Mouse (Mus musculus): ENCODE data around the gene Tesc. TPM values are rescaled to one million over a fixed set of nuclear protein-coding genes. Genes with fewer than 3 reads are reported as not detected.

The Tesc gene
- total and polyA plus RNA-seq, 2 experiments from 2014 or later, result 17.6 to 20.7 TPM

- Histone ChIP-seq H3K9ac (replicated peaks; ENCODE audit: low read depth, low read length) (no peak overlapping the region), H3K4me3 (ENCODE audit: low read depth, low read length) (no peak overlapping the region), H3K9me3 (replicated peaks; ENCODE audit: control insufficient read depth, low read length) (no peaks in the 10 kb centered on the region), H3K27ac (ENCODE audit: low read depth) (no peak overlapping the region; the same call in 1 of the 2 replicates), H3K27me3 (ENCODE audit: control insufficient read depth, insufficient read depth, low read length) (no peaks in the 10 kb centered on the region), H3K4me1 (ENCODE audit: control insufficient read depth, insufficient read depth) (peaks cover 19% of the 10 kb centered on the region), H3K4me2 (ENCODE audit: low read depth, low read length) (no peak overlapping the region), H3K36me3 (replicated peaks; ENCODE audit: control insufficient read depth, insufficient read depth, low read length) (peaks cover 11% of the 10 kb centered on the region)
- no peak for TF ChIP-seq CTCF (IDR thresholded peaks at IDR 0.05; ENCODE audit: low read depth)
- no peak for TF ChIP-seq EP300 (IDR thresholded peaks at IDR 0.05; ENCODE audit: low read depth)
- ATAC-seq (ENCODE audit: insufficient read depth, low read depth) (no peak), DNase-seq (ENCODE audit: low spot score) (no peak)
- 34% methylated on average over 10 of the region's 10 CpGs for WGBS
These were observed 56.7 kb downstream of the Tesc start for GRCm38 (mm10) chr5:118084171-118084727.

DNA sequence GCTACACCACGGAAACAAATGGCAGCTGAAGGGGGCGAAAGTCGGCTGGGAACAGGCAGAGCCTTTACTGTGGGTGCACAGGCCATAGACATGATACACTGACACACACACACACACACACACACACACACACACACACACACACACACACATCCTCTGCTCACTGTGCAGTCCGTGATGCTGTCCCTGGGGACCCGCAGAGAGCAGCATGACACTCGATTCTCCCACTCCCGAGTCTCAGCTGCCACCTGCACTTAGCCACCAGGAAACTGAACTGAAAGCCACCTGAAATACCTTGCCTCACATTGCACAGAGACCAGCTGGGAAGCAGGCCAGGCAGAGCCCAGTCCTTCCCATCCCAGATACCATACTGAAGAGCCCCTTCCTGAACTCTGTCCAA lies 57.8 kb downstream of the Tesc start:
- no peak for ATAC-seq (ENCODE audit: insufficient read depth, low read depth)
- Histone ChIP-seq H3K4me1 (ENCODE audit: control insufficient read depth, insufficient read depth) (peaks cover 29% of the 10 kb centered on the region), H3K4me3 (ENCODE audit: low read depth, low read length) (no peak overlapping the region), H3K27me3 (ENCODE audit: control insufficient read depth, insufficient read depth, low read length) (no peaks in the 10 kb centered on the region), H3K27ac (ENCODE audit: low read depth) (no peak overlapping the region), H3K4me2 (ENCODE audit: low read depth, low read length) (no peak overlapping the region), H3K36me3 (replicated peaks; ENCODE audit: control insufficient read depth, insufficient read depth, low read length) (peaks cover 17% of the 10 kb centered on the region; the same call in 1 of the 2 replicates), H3K9me3 (replicated peaks; ENCODE audit: control insufficient read depth, low read length) (no peaks in the 10 kb centered on the region), H3K9ac (replicated peaks; ENCODE audit: low read depth, low read length) (no peak overlapping the region)
- DNase-seq (ENCODE audit: low spot score), result no peak
- TF ChIP-seq CTCF (IDR thresholded peaks at IDR 0.05; ENCODE audit: low read depth), result no peak
- TF ChIP-seq EP300 (IDR thresholded peaks at IDR 0.05; ENCODE audit: low read depth), result no peak
- WGBS, result 58% methylated on average over 7 of the region's 7 CpGs

DNA sequence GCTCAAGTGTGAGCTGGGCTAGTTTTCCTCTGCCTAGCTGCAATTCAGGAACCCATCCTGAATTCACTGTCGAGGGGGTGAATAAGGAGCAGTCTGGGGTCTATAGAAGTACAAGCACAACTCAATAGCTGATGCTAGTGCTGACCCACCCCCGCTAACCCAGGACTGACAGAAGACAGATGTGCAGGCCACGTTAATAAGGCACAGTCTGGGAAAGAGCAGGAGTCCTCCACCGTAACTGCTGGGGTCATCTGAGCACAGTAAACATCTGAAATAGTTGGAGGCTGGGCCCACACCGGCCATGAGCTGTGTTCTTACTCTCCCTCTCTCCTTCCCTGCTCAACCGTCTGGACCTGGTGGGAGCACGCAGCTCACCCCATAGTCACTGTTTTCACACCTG lies 59.4 kb downstream of the Tesc start:
- TF ChIP-seq CTCF (IDR thresholded peaks at IDR 0.05; ENCODE audit: low read depth) (no peak), EP300 (IDR thresholded peaks at IDR 0.05; ENCODE audit: low read depth) (no peak)
- no peaks in the 10 kb centered on the region for H3K27me3 ChIP-seq (ENCODE audit: control insufficient read depth, insufficient read depth, low read length)
- ATAC-seq (ENCODE audit: insufficient read depth, low read depth) (no peak), DNase-seq (ENCODE audit: low spot score) (no peak)
- H3K9ac ChIP-seq (replicated peaks; ENCODE audit: low read depth, low read length), result no peak overlapping the region
- H3K27ac ChIP-seq (ENCODE audit: low read depth), result no peak overlapping the region
- peaks cover 30% of the 10 kb centered on the region for H3K4me1 ChIP-seq (ENCODE audit: control insufficient read depth, insufficient read depth)
- no peak overlapping the region for H3K4me2 ChIP-seq (ENCODE audit: low read depth, low read length)
- H3K9me3 ChIP-seq (replicated peaks; ENCODE audit: control insufficient read depth, low read length), result no peaks in the 10 kb centered on the region
- whole genome bisulfite sequencing, result 72% methylated on average over 7 of the region's 7 CpGs
- no peak overlapping the region for H3K4me3 ChIP-seq (ENCODE audit: low read depth, low read length)
- peaks cover 29% of the 10 kb centered on the region for H3K36me3 ChIP-seq (replicated peaks; ENCODE audit: control insufficient read depth, insufficient read depth, low read length)

- TF ChIP-seq CTCF (IDR thresholded peaks at IDR 0.05; ENCODE audit: low read depth), result peak; percentile 9; the same call in 1 of the 2 replicates
- no peak for TF ChIP-seq EP300 (IDR thresholded peaks at IDR 0.05; ENCODE audit: low read depth)
- H3K27ac ChIP-seq (ENCODE audit: low read depth), result peak overlapping the region; percentile 65; the same call in 1 of the 2 replicates
- no peak overlapping the region; the same call in 1 of the 2 replicates for H3K9ac ChIP-seq (replicated peaks; ENCODE audit: low read depth, low read length)
- no peaks in the 10 kb centered on the region for H3K9me3 ChIP-seq (replicated peaks; ENCODE audit: control insufficient read depth, low read length)
- H3K4me3 ChIP-seq (ENCODE audit: low read depth, low read length), result no peak overlapping the region
- H3K4me2 ChIP-seq (ENCODE audit: low read depth, low read length), result peak overlapping the region; percentile 28
- H3K4me1 ChIP-seq (ENCODE audit: control insufficient read depth, insufficient read depth), result peaks cover 25% of the 10 kb centered on the region
- WGBS, result 34% methylated on average over 7 of the region's 7 CpGs
- no peaks in the 10 kb centered on the region for H3K27me3 ChIP-seq (ENCODE audit: control insufficient read depth, insufficient read depth, low read length)
- H3K36me3 ChIP-seq (replicated peaks; ENCODE audit: control insufficient read depth, insufficient read depth, low read length), result peaks cover 43% of the 10 kb centered on the region
- DNase-seq (ENCODE audit: low spot score) (peak; percentile 77), ATAC-seq (ENCODE audit: insufficient read depth, low read depth) (peak; percentile 89)
These were observed 61.6 kb downstream of the Tesc start for GRCm38 (mm10) chr5:118089102-118089501.

GRCm38 (mm10) chr5:118090101-118090500 lies 62.6 kb downstream of the Tesc start:
- no peaks in the 10 kb centered on the region for H3K9me3 ChIP-seq (replicated peaks; ENCODE audit: control insufficient read depth, low read length)
- no peaks in the 10 kb centered on the region for H3K27me3 ChIP-seq (ENCODE audit: control insufficient read depth, insufficient read depth, low read length)
- no peak overlapping the region for H3K27ac ChIP-seq (ENCODE audit: low read depth)
- H3K4me2 ChIP-seq (ENCODE audit: low read depth, low read length), result no peak overlapping the region
- 94% methylated on average over 6 of the region's 6 CpGs for WGBS
- H3K4me3 ChIP-seq (ENCODE audit: low read depth, low read length), result no peak overlapping the region
- peaks cover 17% of the 10 kb centered on the region; the same call in 1 of the 2 replicates for H3K4me1 ChIP-seq (ENCODE audit: control insufficient read depth, insufficient read depth)
- ATAC-seq (ENCODE audit: insufficient read depth, low read depth) (no peak), DNase-seq (ENCODE audit: low spot score) (no peak)
- peaks cover 51% of the 10 kb centered on the region for H3K36me3 ChIP-seq (replicated peaks; ENCODE audit: control insufficient read depth, insufficient read depth, low read length)
- H3K9ac ChIP-seq (replicated peaks; ENCODE audit: low read depth, low read length), result no peak overlapping the region
- TF ChIP-seq EP300 (IDR thresholded peaks at IDR 0.05; ENCODE audit: low read depth) (no peak), CTCF (IDR thresholded peaks at IDR 0.05; ENCODE audit: low read depth) (no peak)

- H3K36me3 ChIP-seq (replicated peaks; ENCODE audit: control insufficient read depth, insufficient read depth, low read length), result peaks cover 58% of the 10 kb centered on the region
- DNase-seq (ENCODE audit: low spot score), result no peak
- no peaks in the 10 kb centered on the region for H3K27me3 ChIP-seq (ENCODE audit: control insufficient read depth, insufficient read depth, low read length)
- H3K4me2 ChIP-seq (ENCODE audit: low read depth, low read length), result no peak overlapping the region
- no peaks in the 10 kb centered on the region for H3K9me3 ChIP-seq (replicated peaks; ENCODE audit: control insufficient read depth, low read length)
- H3K9ac ChIP-seq (replicated peaks; ENCODE audit: low read depth, low read length), result no peak overlapping the region
- ATAC-seq (ENCODE audit: insufficient read depth, low read depth), result no peak
- peaks cover 16% of the 10 kb centered on the region; the same call in 1 of the 2 replicates for H3K4me1 ChIP-seq (ENCODE audit: control insufficient read depth, insufficient read depth)
- H3K4me3 ChIP-seq (ENCODE audit: low read depth, low read length), result no peak overlapping the region
- 96% methylated on average over 2 of the region's 2 CpGs for WGBS
- peak; percentile 39 for TF ChIP-seq CTCF (IDR thresholded peaks at IDR 0.05; ENCODE audit: low read depth)
- TF ChIP-seq EP300 (IDR thresholded peaks at IDR 0.05; ENCODE audit: low read depth), result no peak
- H3K27ac ChIP-seq (ENCODE audit: low read depth), result no peak overlapping the region
These were observed 63.3 kb downstream of the Tesc start for GRCm38 (mm10) chr5:118090837-118091236.
